Mouse (Mus musculus): ENCODE measurements around the gene Gm9970. TPM values are rescaled to one million over a fixed set of nuclear protein-coding genes. Genes with fewer than 3 reads are reported as not detected.

Gm9970 gene
- total and polyA plus RNA-seq, 2 experiments from 2014 or later, result 1.1 TPM; not detected in 1

DNA sequence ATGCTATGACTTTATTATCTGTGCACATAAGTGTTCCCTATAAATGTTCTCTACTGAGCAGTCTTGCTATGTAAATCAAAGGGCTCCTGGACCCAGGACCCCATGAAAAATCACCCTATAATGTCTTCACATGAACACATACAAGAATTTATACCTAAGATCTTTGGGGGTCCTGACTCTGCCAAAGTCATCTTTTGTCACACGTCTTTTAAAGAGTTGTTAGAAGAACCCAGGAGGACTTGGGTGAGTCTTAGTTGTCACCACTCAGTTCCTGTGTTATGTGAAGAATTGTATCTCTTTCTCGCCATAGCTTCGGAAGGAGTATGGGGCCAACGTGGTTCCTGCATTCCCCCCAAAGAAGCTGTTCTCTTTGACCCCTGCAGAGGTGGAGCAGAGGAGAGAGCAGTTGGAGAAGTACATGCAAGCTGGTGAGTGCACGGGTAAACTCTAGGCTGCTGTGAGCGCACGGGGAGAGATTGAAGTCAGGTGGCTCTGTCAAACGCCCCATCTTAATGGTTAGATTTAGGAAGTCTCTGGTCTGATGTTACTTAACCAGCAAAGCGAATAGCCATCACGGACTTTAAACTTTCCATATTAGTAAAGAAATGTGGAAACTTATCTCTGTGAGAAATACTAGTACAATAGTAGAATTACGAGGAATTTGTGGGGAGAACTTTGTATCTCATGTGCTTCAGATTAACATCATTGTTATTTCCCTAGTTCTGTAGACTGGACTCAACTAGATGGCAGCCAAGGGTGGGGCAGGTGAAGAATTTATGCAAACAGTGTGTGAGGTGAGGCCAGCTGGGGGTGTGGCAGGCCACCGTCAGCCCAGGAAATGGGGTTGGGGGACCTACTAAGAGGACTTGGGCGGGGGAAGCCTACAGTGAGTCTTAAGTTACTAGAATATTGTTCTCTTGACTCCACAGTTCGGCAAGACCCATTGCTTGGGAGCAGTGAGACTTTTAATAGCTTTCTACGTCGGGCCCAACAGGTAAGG lies 46.2 kb downstream of the Gm9970 start:
- peaks cover 64% of the 10 kb centered on the region for H3K36me3 ChIP-seq (replicated peaks; ENCODE audit: control insufficient read depth, insufficient read depth, low read length)
- H3K4me1 ChIP-seq (ENCODE audit: control insufficient read depth, insufficient read depth), result peaks cover 15% of the 10 kb centered on the region
- H3K9ac ChIP-seq (replicated peaks; ENCODE audit: low read depth, low read length), result 0 out of 2 replicates have a peak overlapping the region, but pooled peaks have one; percentile 90
- no peak for TF ChIP-seq CTCF (IDR thresholded peaks at IDR 0.05; ENCODE audit: low read depth)
- no peak for TF ChIP-seq EP300 (IDR thresholded peaks at IDR 0.05; ENCODE audit: low read depth)
- H3K27ac ChIP-seq (ENCODE audit: low read depth), result no peak overlapping the region
- H3K4me3 ChIP-seq (ENCODE audit: low read depth, low read length), result no peak overlapping the region
- H3K27me3 ChIP-seq (ENCODE audit: control insufficient read depth, insufficient read depth, low read length), result no peaks in the 10 kb centered on the region
- no peaks in the 10 kb centered on the region for H3K9me3 ChIP-seq (replicated peaks; ENCODE audit: control insufficient read depth, low read length)
- DNase-seq (ENCODE audit: low spot score) (no peak), ATAC-seq (ENCODE audit: insufficient read depth, low read depth) (no peak)
- WGBS, result 92% methylated on average over 16 of the region's 16 CpGs
- peak overlapping the region; percentile 78 for H3K4me2 ChIP-seq (ENCODE audit: low read depth, low read length)

DNA sequence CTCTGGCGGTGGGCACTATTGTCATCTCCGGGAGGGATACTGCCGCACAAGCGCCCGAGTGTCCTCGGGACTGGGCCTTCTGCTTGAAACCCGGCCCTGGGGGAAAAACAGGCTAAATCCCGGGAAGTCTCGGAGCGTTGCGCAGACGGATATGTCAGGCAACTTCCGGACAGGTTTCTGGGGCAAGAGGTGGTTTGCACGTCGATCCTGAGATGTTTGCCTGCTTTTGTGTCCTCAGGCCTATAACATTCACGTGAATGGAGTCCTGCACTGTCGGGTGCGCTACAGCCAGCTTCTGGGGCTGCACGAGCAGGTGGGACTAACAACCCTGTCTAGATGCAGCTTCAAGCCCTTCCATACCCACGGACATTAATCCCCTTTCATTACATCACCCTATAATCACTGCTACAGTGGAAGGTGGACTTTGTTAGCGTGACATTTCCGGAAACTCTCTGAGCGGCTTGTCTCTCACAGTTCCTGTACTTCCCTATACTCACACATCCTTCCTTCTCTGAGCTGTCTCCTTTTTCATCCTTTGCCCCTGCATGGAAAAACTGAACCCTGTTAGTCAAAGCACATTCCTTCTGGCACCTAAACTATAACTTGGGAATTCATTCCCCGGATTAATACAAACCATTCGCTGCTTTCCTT lies 47.3 kb downstream of the Gm9970 start:
- TF ChIP-seq CTCF (IDR thresholded peaks at IDR 0.05; ENCODE audit: low read depth) (no peak), EP300 (IDR thresholded peaks at IDR 0.05; ENCODE audit: low read depth) (no peak)

DNA sequence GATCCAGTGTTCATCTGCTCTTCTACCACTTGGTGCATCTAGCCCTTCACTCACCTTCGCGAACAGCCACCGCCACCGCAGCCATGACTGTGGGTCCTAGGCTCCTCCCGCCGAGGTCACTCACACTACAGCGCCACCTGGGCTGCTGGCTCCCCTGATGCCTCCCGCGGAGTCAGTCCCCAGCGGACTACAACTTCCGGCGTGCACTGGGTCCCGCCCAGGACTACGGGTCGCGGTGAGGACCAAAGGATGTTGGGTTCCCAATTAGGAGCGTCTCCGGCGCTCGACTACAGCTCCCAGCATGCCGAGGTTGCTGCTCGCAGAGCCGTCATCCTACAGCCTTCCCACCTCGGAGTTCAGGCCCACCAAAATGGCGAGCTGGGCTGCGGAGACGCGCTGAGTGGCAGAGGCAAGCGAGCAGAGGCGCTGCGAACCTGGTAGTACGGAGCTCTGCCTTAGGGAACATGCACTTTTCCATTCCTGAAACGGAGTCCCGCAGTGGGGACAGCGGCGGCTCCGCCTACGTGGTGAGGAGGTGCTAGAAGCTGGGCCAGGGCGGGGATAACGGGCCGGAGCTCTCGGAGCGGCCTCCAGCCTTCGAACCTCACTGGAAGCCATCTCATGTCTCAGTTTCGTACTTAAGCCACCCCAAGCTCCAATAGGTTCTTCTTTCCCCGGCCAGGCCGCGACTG lies 47.9 kb downstream of the Gm9970 start, which contains the start of the genes Snx17 and Eif2b4:
Gene Snx17, plus strand, starts transcription at position 289 of the 692 bp plus-strand sequence.
Gene Eif2b4, minus strand, starts transcription at position 492 of the 692 bp plus-strand sequence.
- no peak for TF ChIP-seq EP300 (IDR thresholded peaks at IDR 0.05; ENCODE audit: low read depth)
- TF ChIP-seq CTCF (IDR thresholded peaks at IDR 0.05; ENCODE audit: low read depth), result peak; percentile 67
- Histone ChIP-seq H3K9ac (replicated peaks; ENCODE audit: low read depth, low read length) (peak within 1 kb of the TSS; percentile 90), H3K4me3 (ENCODE audit: low read depth, low read length) (peak within 1 kb of the TSS; percentile 86), H3K9me3 (replicated peaks; ENCODE audit: control insufficient read depth, low read length) (no peaks in the 10 kb centered on the region), H3K4me1 (ENCODE audit: control insufficient read depth, insufficient read depth) (peaks cover 15% of the 10 kb centered on the region), H3K27ac (ENCODE audit: low read depth) (peak within 1 kb of the TSS; percentile 89), H3K36me3 (replicated peaks; ENCODE audit: control insufficient read depth, insufficient read depth, low read length) (peaks cover 61% of the 10 kb centered on the region), H3K27me3 (ENCODE audit: control insufficient read depth, insufficient read depth, low read length) (no peaks in the 10 kb centered on the region), H3K4me2 (ENCODE audit: low read depth, low read length) (peak within 1 kb of the TSS; percentile 78)
- under 1% methylated on average over 48 of the region's 48 CpGs for WGBS
- DNase-seq (ENCODE audit: low spot score), result peak; percentile 96
- peak; percentile 94 for ATAC-seq (ENCODE audit: insufficient read depth, low read depth)

More for the DNA sequence above, 47.3 kb downstream of the Gm9970 start:
- Histone ChIP-seq H3K27me3 (ENCODE audit: control insufficient read depth, insufficient read depth, low read length) (no peaks in the 10 kb centered on the region), H3K27ac (ENCODE audit: low read depth) (peak overlapping the region; percentile 89), H3K36me3 (replicated peaks; ENCODE audit: control insufficient read depth, insufficient read depth, low read length) (peaks cover 62% of the 10 kb centered on the region), H3K4me2 (ENCODE audit: low read depth, low read length) (peak overlapping the region; percentile 78), H3K9me3 (replicated peaks; ENCODE audit: control insufficient read depth, low read length) (no peaks in the 10 kb centered on the region), H3K4me1 (ENCODE audit: control insufficient read depth, insufficient read depth) (peaks cover 15% of the 10 kb centered on the region), H3K4me3 (ENCODE audit: low read depth, low read length) (peak overlapping the region; percentile 86), H3K9ac (replicated peaks; ENCODE audit: low read depth, low read length) (peak overlapping the region; percentile 90)
- DNase-seq (ENCODE audit: low spot score) (no peak), ATAC-seq (ENCODE audit: insufficient read depth, low read depth) (no peak)
- WGBS, result 10% methylated on average over 25 of the region's 25 CpGs

DNA sequence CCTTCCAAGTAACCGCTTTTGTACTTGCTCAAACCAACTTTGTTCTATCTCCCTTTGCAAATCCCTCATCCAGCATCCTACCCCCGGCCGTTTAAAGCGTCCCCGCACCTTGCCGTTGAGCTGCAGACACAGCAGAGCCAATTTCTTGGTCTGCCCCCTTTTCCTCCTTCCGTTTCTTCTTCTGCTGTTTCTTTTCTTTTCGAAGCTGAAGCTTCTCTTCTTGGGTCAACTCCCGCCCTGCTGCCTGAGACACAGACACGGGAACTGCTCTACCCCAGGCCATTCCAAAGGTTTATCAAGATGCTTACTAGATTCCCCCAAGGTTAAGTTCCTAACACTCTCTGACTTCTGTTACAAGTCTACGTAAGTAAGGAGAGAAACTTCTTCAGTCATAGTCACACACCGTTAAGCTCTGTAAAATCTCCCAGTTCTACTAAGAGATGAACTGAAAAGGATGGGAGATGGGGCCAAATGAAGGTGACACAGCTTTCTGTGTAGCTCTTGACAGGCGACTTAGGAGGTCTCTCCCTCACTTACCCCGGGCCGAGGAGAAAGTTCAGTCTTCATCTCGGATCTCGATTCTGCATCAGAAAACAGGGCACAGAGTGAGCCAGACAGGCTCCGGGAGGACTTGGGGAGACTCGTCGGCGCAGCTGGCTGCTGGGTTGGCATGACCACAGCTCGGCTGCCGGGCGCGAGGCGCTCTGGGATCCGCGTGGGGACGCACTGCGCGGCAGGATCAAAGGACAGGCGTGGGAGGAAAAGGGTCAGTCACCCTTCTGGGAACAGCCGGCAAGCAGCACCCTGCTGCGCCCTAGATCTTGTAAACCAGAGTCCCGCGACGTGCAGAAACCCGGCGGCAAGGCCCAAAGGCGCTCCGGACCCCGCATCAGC lies 48.7 kb downstream of the Gm9970 start:
- H3K4me2 ChIP-seq (ENCODE audit: low read depth, low read length), result peak overlapping the region; percentile 78
- H3K4me3 ChIP-seq (ENCODE audit: low read depth, low read length), result peak overlapping the region; percentile 86
- 10% methylated on average over 42 of the region's 42 CpGs for WGBS
- H3K4me1 ChIP-seq (ENCODE audit: control insufficient read depth, insufficient read depth), result peaks cover 15% of the 10 kb centered on the region
- peak; percentile 71 for DNase-seq (ENCODE audit: low spot score)
- peak overlapping the region; percentile 90 for H3K9ac ChIP-seq (replicated peaks; ENCODE audit: low read depth, low read length)
- H3K36me3 ChIP-seq (replicated peaks; ENCODE audit: control insufficient read depth, insufficient read depth, low read length), result peaks cover 61% of the 10 kb centered on the region
- peak overlapping the region; percentile 89 for H3K27ac ChIP-seq (ENCODE audit: low read depth)
- no peak for TF ChIP-seq EP300 (IDR thresholded peaks at IDR 0.05; ENCODE audit: low read depth)
- TF ChIP-seq CTCF (IDR thresholded peaks at IDR 0.05; ENCODE audit: low read depth), result no peak
- no peaks in the 10 kb centered on the region for H3K27me3 ChIP-seq (ENCODE audit: control insufficient read depth, insufficient read depth, low read length)
- ATAC-seq (ENCODE audit: insufficient read depth, low read depth), result peak; percentile 71
- H3K9me3 ChIP-seq (replicated peaks; ENCODE audit: control insufficient read depth, low read length), result no peaks in the 10 kb centered on the region

Other genes starting within 250 kb of the Gm9970 start
- 141 and 177 TPM in 2 replicates for gene Atraid, start 192.9 kb downstream of the Gm9970 start, total RNA-seq (2014; rRNA removed; ENCODE audit: low replicate concordance)
- gene Atraid, start 192.9 kb downstream of the Gm9970 start, polyA plus RNA-seq (2015; fragmentation: Nextera tagmentation; extraction: Ambion mirVana), result 166 and 176 TPM in 2 replicates
- gene Slc5a6, start 192.3 kb downstream of the Gm9970 start, total RNA-seq (2014; rRNA removed; ENCODE audit: low replicate concordance), result 7.1 and 7.7 TPM in 2 replicates
- 5.2 and 5.5 TPM in 2 replicates for gene Slc5a6, start 192.3 kb downstream of the Gm9970 start, polyA plus RNA-seq (2015; fragmentation: Nextera tagmentation; extraction: Ambion mirVana)
- 24.6 and 74.6 TPM in 2 replicates for gene Cad, start 186.5 kb downstream of the Gm9970 start, total RNA-seq (2014; rRNA removed; ENCODE audit: low replicate concordance)
- 5.4 and 5.7 TPM in 2 replicates for gene Cad, start 186.5 kb downstream of the Gm9970 start, polyA plus RNA-seq (2015; fragmentation: Nextera tagmentation; extraction: Ambion mirVana)
- not detected in 2 replicates for gene Dnajc5g, start 134.9 kb downstream of the Gm9970 start, total RNA-seq (2014; rRNA removed; ENCODE audit: low replicate concordance)
- gene Dnajc5g, start 134.9 kb downstream of the Gm9970 start, polyA plus RNA-seq (2015; fragmentation: Nextera tagmentation; extraction: Ambion mirVana), result not detected in 2 replicates
- gene Slc30a3, start 133.0 kb downstream of the Gm9970 start, total RNA-seq (2014; rRNA removed; ENCODE audit: low replicate concordance), result not detected in 2 replicates
- 0.08 and 0.18 TPM in 2 replicates for gene Slc30a3, start 133.0 kb downstream of the Gm9970 start, polyA plus RNA-seq (2015; fragmentation: Nextera tagmentation; extraction: Ambion mirVana)
- gene Trim54, start 124.5 kb downstream of the Gm9970 start, total RNA-seq (2014; rRNA removed; ENCODE audit: low replicate concordance), result 4.2 and 8.8 TPM in 2 replicates
- gene Trim54, start 124.5 kb downstream of the Gm9970 start, polyA plus RNA-seq (2015; fragmentation: Nextera tagmentation; extraction: Ambion mirVana), result 16.4 and 16.5 TPM in 2 replicates
- not detected in 2 replicates for gene Ucn, start 102.4 kb downstream of the Gm9970 start, total RNA-seq (2014; rRNA removed; ENCODE audit: low replicate concordance)
- not detected in 2 replicates for gene Ucn, start 102.4 kb downstream of the Gm9970 start, polyA plus RNA-seq (2015; fragmentation: Nextera tagmentation; extraction: Ambion mirVana)
- gene Mpv17, start 87.0 kb downstream of the Gm9970 start, total RNA-seq (2014; rRNA removed; ENCODE audit: low replicate concordance), result 157 and 202 TPM in 2 replicates
- gene Mpv17, start 87.0 kb downstream of the Gm9970 start, polyA plus RNA-seq (2015; fragmentation: Nextera tagmentation; extraction: Ambion mirVana), result 80.1 and 83.0 TPM in 2 replicates
- 6.6 and 9.9 TPM in 2 replicates for gene Gm29609, start 61.3 kb downstream of the Gm9970 start, total RNA-seq (2014; rRNA removed; ENCODE audit: low replicate concordance)
- gene Gm29609, start 61.3 kb downstream of the Gm9970 start, polyA plus RNA-seq (2015; fragmentation: Nextera tagmentation; extraction: Ambion mirVana), result 0.80 and 1.1 TPM in 2 replicates
- 15.7 and 42.7 TPM in 2 replicates for gene Gtf3c2, start 61.1 kb downstream of the Gm9970 start, total RNA-seq (2014; rRNA removed; ENCODE audit: low replicate concordance)
- gene Gtf3c2, start 61.1 kb downstream of the Gm9970 start, polyA plus RNA-seq (2015; fragmentation: Nextera tagmentation; extraction: Ambion mirVana), result 18.3 and 20.5 TPM in 2 replicates
- gene Snx17, start 48.0 kb downstream of the Gm9970 start, total RNA-seq (2014; rRNA removed; ENCODE audit: low replicate concordance), result 120 and 139 TPM in 2 replicates
- gene Snx17, start 48.0 kb downstream of the Gm9970 start, polyA plus RNA-seq (2015; fragmentation: Nextera tagmentation; extraction: Ambion mirVana), result 97.9 and 112 TPM in 2 replicates
- gene Eif2b4, start 47.8 kb downstream of the Gm9970 start, total RNA-seq (2014; rRNA removed; ENCODE audit: low replicate concordance), result 27.1 and 36.7 TPM in 2 replicates
- gene Eif2b4, start 47.8 kb downstream of the Gm9970 start, polyA plus RNA-seq (2015; fragmentation: Nextera tagmentation; extraction: Ambion mirVana), result 60.2 and 60.7 TPM in 2 replicates
- gene Zfp513, start 38.9 kb downstream of the Gm9970 start, total RNA-seq (2014; rRNA removed; ENCODE audit: low replicate concordance), result 2.9 and 30.7 TPM in 2 replicates
- gene Zfp513, start 38.9 kb downstream of the Gm9970 start, polyA plus RNA-seq (2015; fragmentation: Nextera tagmentation; extraction: Ambion mirVana), result 2.9 and 3.4 TPM in 2 replicates
- 48.7 and 51.7 TPM in 2 replicates for gene Ppm1g, start 20.5 kb downstream of the Gm9970 start, total RNA-seq (2014; rRNA removed; ENCODE audit: low replicate concordance)
- gene Ppm1g, start 20.5 kb downstream of the Gm9970 start, polyA plus RNA-seq (2015; fragmentation: Nextera tagmentation; extraction: Ambion mirVana), result 61.0 and 68.0 TPM in 2 replicates
- gene Nrbp1, start 368 bp downstream of the Gm9970 start, total RNA-seq (2014; rRNA removed; ENCODE audit: low replicate concordance), result 120 and 124 TPM in 2 replicates
- gene Nrbp1, start 368 bp downstream of the Gm9970 start, polyA plus RNA-seq (2015; fragmentation: Nextera tagmentation; extraction: Ambion mirVana), result 100 and 104 TPM in 2 replicates
- gene Krtcap3, start 10.5 kb upstream of the Gm9970 start, total RNA-seq (2014; rRNA removed; ENCODE audit: low replicate concordance), result 2.0 and 2.6 TPM in 2 replicates
- gene Krtcap3, start 10.5 kb upstream of the Gm9970 start, polyA plus RNA-seq (2015; fragmentation: Nextera tagmentation; extraction: Ambion mirVana), result 1.7 and 2.7 TPM in 2 replicates
- 30.3 and 40.9 TPM in 2 replicates for gene Ift172, start 49.9 kb upstream of the Gm9970 start, total RNA-seq (2014; rRNA removed; ENCODE audit: low replicate concordance)
- gene Ift172, start 49.9 kb upstream of the Gm9970 start, polyA plus RNA-seq (2015; fragmentation: Nextera tagmentation; extraction: Ambion mirVana), result 14.6 and 16.5 TPM in 2 replicates
- gene Fndc4, start 54.8 kb upstream of the Gm9970 start, total RNA-seq (2014; rRNA removed; ENCODE audit: low replicate concordance), result 21.2 and 27.4 TPM in 2 replicates
- gene Fndc4, start 54.8 kb upstream of the Gm9970 start, polyA plus RNA-seq (2015; fragmentation: Nextera tagmentation; extraction: Ambion mirVana), result 5.4 and 6.2 TPM in 2 replicates
- 0.12 TPM in 1 of 2 replicates, not detected in the other for gene Gckr, start 56.2 kb upstream of the Gm9970 start, total RNA-seq (2014; rRNA removed; ENCODE audit: low replicate concordance)
- gene Gckr, start 56.2 kb upstream of the Gm9970 start, polyA plus RNA-seq (2015; fragmentation: Nextera tagmentation; extraction: Ambion mirVana), result 0.04 TPM in 1 of 2 replicates, not detected in the other
- 19.4 and 19.8 TPM in 2 replicates for gene Zfp512, start 211.2 kb upstream of the Gm9970 start, total RNA-seq (2014; rRNA removed; ENCODE audit: low replicate concordance)
- gene Zfp512, start 211.2 kb upstream of the Gm9970 start, polyA plus RNA-seq (2015; fragmentation: Nextera tagmentation; extraction: Ambion mirVana), result 21.4 and 22.1 TPM in 2 replicates
- 0.04 TPM in 1 of 2 replicates, not detected in the other for gene 4930548H24Rik, start 244.5 kb upstream of the Gm9970 start, total RNA-seq (2014; rRNA removed; ENCODE audit: low replicate concordance)
- not detected in 2 replicates for gene 4930548H24Rik, start 244.5 kb upstream of the Gm9970 start, polyA plus RNA-seq (2015; fragmentation: Nextera tagmentation; extraction: Ambion mirVana)